Mouse (Mus musculus): ENCODE measurements at regions not wholly inside any gene's neighbourhood (a gene's known extent, or its start where the extent isn't known, plus 50 kb on each side); places are given as distances from the start of the nearest gene placed in this dataset.

DNA sequence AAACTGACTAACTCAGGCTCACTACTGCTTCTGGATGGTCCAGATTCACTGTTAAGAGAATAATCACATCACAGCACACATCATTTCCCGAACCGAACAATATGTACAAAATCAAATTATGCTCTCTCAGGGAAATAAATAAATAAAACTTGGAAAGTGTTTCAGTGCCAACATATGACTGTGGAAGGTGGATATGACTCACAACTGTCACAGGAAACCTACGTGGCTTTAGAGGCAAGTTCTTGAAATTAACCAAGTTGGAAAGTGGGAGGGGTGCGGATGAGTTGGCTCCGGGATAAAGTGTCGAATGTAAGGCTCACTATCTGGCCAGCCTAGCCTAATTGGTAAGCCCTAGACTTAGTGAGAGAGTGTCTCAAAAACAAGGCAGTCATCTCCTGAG is 69.1 kb upstream of the Zdhhc17 start:
- no peak for TF ChIP-seq CTCF (conservative IDR thresholded peaks at IDR 0.05; ENCODE audit: insufficient read depth, insufficient read length, low read depth, low read length)
- no peak for TF ChIP-seq POLR2A (IDR thresholded peaks at IDR 0.05; ENCODE audit: low read depth, low read length)
